Mouse (Mus musculus) small intestine, adult 2 months (tissue): ENCODE data around the gene Aldh3b1.

ENCODE experiments used
- CTCF ChIP-seq: fragments of 200-500 bp; IDR thresholded peaks from 2 replicates; pipeline ENCODE4 v1.5.1; 2012; ENCODE audit warnings: low read depth, mild to moderate bottlenecking, control low read depth, inconsistent platforms, low read length, moderate library complexity, mixed read lengths; ENCODE audit not compliant: insufficient replicate concordance, insufficient read length; ENCODE audit errors: extremely low read depth
- POLR2A ChIP-seq: fragments of 200-500 bp; IDR thresholded peaks from 2 replicates; pipeline ENCODE4 v1.6.1; 2012; ENCODE audit warnings: low read depth, mild to moderate bottlenecking, control low read depth, inconsistent platforms, low read length, moderate library complexity

DNA sequence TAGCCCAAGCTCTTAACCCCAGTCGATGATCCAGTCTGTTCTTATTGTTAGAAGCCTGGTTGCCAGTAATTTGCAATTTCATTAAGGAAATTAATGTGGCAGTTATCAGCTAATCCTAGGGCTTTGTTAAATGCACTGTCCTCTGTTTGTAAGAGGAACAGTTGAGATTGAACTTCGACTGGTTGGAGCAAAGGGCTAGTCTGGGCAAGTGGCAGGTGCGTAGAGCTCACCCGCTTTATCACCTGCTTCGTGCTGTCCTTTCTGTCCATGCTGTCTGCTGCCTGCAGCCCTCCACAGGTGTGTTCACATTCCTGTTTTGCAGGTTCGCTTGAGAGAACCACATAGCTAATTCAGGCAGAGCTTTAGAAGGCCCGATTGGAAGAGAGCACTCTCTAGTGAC is 54.6 kb downstream of the Aldh3b1 start:
- TF ChIP-seq CTCF, result no peak
- no peak for TF ChIP-seq POLR2A
